Mouse (Mus musculus) cerebellum, adult 2 months (tissue): ENCODE results near the gene Lnpep. TPM values are rescaled to one million over a fixed set of nuclear protein-coding genes. Genes with fewer than 3 reads are reported as not detected.
"Not testable (repeated sequence)": the region's sequence is repeated elsewhere in the genome, so short reads cannot be mapped to it uniquely, and the experiment has no call there.

ENCODE experiments used
- DNase-seq, 2 experiments: peaks; one replicate each; pipeline ENCODE4 v3.0.0; 2021
- H3K27ac ChIP-seq: fragments of 200-500 bp; 2 replicates; pipeline ENCODE4 v1.5.1; 2012; ENCODE audit warnings: low read length, control low read depth, inconsistent platforms; ENCODE audit not compliant: insufficient read depth
- H3K27me3 ChIP-seq: fragments of 200-500 bp; 2 replicates; pipeline ENCODE4 v1.6.1; 2012; ENCODE audit warnings: inconsistent platforms, mild to moderate bottlenecking, low read length, moderate library complexity; ENCODE audit not compliant: control insufficient read depth, insufficient read depth
- H3K4me1 ChIP-seq: fragments of 200-500 bp; 2 replicates; pipeline ENCODE4 v1.6.1; 2011; ENCODE audit warnings: low read length; ENCODE audit not compliant: control insufficient read depth, insufficient read depth
- H3K4me3 ChIP-seq: fragments of 200-500 bp; replicated peaks from 2 replicates; pipeline ENCODE3; 2011; ENCODE audit warnings: mild to moderate bottlenecking, low read depth, low read length, control low read depth; ENCODE audit not compliant: insufficient read depth
- CTCF ChIP-seq: fragments of 200-500 bp; IDR thresholded peaks from 2 replicates; pipeline ENCODE4 v1.5.1; 2011; ENCODE audit warnings: low read depth, mild to moderate bottlenecking, control low read depth, low read length, moderate library complexity, borderline replicate concordance; ENCODE audit not compliant: insufficient read depth
- POLR2A ChIP-seq: fragments of 200-500 bp; IDR thresholded peaks from 2 replicates; pipeline ENCODE4 v1.6.1; 2011; ENCODE audit warnings: low read length, control low read depth, borderline replicate concordance; ENCODE audit not compliant: insufficient read depth
- WGBS: fragments of 180-500 bp; shearing (Covaris S2); methylation state at CpG from one replicate; pipeline ENCODE4 v1.1.7; 2018; 5-methylcytosine and 5-hydroxymethylcytosine counted together
- polyA plus RNA-seq: library from polyadenylated mRNA; depleted of rRNA; stranded (reverse); fragments of >200 nt; gene quantifications from 2 replicates; pipeline ENCODE4 v1.2.3, GENCODE M21; 2012; rRNA removed

The Lnpep gene
- polyA plus RNA-seq, 1 experiment = 30.6 TPM

DNA sequence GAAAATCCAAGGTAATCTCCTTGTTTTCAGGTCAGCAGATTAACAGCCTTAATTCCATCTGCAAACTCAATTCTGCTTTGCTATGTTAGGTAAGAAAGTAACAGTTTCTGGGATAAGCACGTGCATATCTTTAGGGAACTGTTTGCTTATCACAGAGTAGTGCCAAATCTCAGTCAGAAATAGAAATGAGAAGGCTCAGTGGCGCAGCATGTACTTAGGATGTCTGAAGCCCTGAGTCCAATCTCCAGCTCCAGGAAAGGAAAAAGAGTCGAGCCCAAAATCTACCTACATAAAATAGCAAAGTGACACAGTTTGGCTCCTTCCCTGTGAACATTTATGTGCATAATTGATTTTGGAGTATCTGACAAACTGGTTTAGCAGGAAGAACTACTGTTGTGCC is 125.6 kb downstream of the Lnpep start:
- 17% methylated on average over 3 of the region's 3 CpGs for WGBS
- DNase-seq = no peak

DNA sequence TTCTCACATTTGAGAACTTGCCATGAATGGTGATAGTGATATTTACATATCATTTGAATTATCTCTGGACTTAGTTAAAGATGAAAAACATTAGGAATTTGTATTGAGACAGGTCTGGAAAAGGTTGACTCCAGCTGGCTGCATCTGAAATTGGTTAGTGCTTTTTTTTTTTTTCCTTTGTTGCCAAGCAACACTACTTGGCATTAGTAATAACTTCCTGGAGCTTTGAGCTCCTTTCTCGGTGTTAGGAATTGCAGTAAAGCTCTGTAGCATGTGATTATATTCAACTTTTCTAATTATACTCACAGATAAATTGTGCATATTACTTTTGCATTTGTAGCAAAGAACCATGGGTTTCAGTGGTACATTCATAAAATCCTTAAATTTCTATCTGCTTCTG is 126.0 kb downstream of the Lnpep start:
- DNase-seq = no peak
- 5% methylated on average over 1 of the region's 1 CpGs for WGBS
- Histone ChIP-seq H3K4me3 (no peak overlapping the region), H3K27me3 (no peaks in the 10 kb centered on the region; the same call in 1 of the 2 replicates), H3K4me1 (no peaks in the 10 kb centered on the region), H3K27ac (no peak overlapping the region)
- no peak for TF ChIP-seq POLR2A
- TF ChIP-seq CTCF = no peak

More for the DNA sequence above, 125.6 kb downstream of the Lnpep start:
- H3K4me1 ChIP-seq = no peaks in the 10 kb centered on the region
- H3K4me3 ChIP-seq = no peak overlapping the region
- no peaks in the 10 kb centered on the region; the same call in 1 of the 2 replicates for H3K27me3 ChIP-seq
- no peak overlapping the region for H3K27ac ChIP-seq
- TF ChIP-seq POLR2A (no peak), CTCF (no peak)

- 87% methylated on average over 7 of the region's 7 CpGs for WGBS
- DNase-seq = no peak
- TF ChIP-seq CTCF = no peak
- no peak for TF ChIP-seq POLR2A
- H3K27ac ChIP-seq = no peak overlapping the region
- no peaks in the 10 kb centered on the region for H3K4me1 ChIP-seq
- H3K4me3 ChIP-seq = no peak overlapping the region
- no peaks in the 10 kb centered on the region; the same call in 1 of the 2 replicates for H3K27me3 ChIP-seq
Observed at GRCm38 (mm10) chr17:17496730-17497129, 128.1 kb downstream of the Lnpep start.

GRCm38 (mm10) chr17:17496234-17496633 is 128.6 kb downstream of the Lnpep start:
- not testable (repeated sequence) for DNase-seq, H3K4me3 ChIP-seq, H3K27me3 ChIP-seq, H3K27ac ChIP-seq, H3K4me1 ChIP-seq

DNA sequence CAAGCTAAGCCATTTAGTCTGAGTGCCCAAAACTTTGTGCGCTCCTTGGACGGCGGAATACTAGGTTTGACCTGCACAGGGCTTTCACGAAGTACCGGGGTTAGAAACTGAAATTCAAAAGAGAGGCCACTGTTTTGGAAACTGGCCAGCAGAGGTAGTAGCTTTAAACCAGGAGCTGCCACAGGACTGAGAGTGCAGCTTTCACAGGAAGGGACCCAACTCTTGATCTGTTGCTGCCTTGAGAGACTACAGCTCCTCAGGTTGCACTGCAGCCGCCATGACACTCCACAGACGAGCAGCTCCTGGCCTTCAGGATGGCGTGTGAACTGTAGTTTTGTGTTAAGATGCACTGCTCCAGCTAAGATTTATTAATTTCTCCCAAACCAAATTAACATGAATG is 132.7 kb downstream of the Lnpep start:
- no peak for DNase-seq
- Histone ChIP-seq H3K4me1 (no peaks in the 10 kb centered on the region), H3K27me3 (no peaks in the 10 kb centered on the region; the same call in 1 of the 2 replicates), H3K27ac (no peak overlapping the region), H3K4me3 (no peak overlapping the region)
- TF ChIP-seq CTCF (no peak), POLR2A (no peak)
- WGBS = 92% methylated on average over 8 of the region's 8 CpGs

DNA sequence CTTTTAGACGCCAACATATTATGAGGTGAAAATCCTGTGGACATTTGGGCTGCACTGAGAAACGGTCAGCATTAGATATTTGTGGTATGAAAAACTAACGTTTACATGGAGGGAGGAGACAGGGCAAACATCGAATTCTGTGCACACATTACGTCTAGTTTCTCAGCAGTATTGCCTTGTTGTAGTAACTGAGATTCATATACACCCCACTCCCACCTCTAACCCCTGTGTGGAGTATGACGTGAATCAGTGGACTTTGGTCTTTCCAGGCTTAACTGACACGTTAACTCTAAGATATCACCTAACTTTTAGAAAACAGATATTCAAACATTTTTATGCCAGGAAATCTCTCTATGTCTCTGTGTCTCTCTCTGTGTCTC is 133.2 kb downstream of the Lnpep start:
- TF ChIP-seq POLR2A = no peak
- Histone ChIP-seq H3K27ac (no peak overlapping the region), H3K27me3 (no peaks in the 10 kb centered on the region; the same call in 1 of the 2 replicates), H3K4me3 (no peak overlapping the region), H3K4me1 (no peaks in the 10 kb centered on the region)
- WGBS = 81% methylated on average over 7 of the region's 7 CpGs
- no peak for DNase-seq

DNA sequence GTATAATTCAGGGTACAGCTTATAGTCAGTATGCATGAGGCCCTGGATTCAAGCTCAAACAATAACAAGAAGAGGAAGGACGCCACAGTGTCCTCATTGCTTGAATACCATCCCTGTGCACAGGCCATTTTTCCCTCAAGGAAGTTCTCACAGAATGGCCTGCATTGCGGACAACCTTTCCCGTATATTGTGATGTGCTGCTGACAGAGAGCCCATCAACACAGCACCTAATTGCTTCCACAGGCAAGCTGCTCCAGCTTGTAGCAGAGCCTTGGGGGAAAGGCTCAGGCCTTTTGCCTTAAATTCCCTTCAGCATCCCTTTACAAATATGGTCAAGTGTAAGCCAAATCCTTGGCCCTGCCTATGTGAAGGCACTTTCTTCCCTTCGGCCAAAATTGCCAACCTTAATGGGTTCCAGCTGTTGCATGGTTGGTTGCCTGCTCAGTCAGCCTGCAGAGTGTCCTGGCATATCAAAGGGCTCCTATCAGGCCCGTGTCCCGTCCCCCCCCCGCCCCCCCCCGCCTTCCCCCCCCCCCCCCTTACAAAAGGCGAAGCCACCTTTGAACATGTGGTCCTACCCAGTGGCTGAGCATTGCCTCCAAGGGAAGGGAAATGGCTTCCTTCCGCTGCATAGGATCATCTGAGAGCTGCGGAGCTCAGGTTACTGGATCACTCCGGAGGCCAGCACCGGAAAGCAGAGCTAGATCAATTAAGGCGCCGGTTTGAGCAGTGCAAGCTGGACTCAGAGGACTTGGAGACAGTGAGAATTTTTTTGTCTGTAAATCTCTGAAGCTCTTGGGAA is 133.8 kb downstream of the Lnpep start:
- TF ChIP-seq POLR2A (no peak), CTCF (no peak)
- H3K27ac ChIP-seq = no peak overlapping the region
- no peak for DNase-seq
- no peak overlapping the region for H3K4me3 ChIP-seq
- H3K4me1 ChIP-seq = no peaks in the 10 kb centered on the region
- H3K27me3 ChIP-seq = no peaks in the 10 kb centered on the region; the same call in 1 of the 2 replicates
- 61% methylated on average over 12 of the region's 15 CpGs for WGBS

DNA sequence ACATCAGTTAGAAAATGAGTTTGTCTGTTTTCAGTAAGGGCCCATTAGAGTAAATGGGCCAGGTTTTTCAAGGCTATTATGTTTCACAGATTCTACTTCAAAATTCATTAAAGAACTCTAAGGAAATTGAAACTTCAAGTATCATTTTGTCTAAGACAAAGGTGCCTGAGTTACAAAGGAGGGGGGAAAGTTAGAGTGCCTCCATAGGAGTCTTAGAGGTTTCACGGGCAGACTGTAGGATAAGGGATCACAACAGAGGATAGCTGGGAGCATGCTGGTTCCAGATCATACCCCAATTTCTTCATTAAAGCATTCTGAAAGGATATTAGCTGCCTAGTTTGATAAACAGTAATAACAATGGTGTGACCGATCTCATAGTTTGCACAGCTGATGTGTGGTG is 139.1 kb downstream of the Lnpep start:
- 79% methylated on average over 2 of the region's 2 CpGs for WGBS
- H3K27ac ChIP-seq = no peak overlapping the region
- no peaks in the 10 kb centered on the region for H3K27me3 ChIP-seq
- H3K4me1 ChIP-seq = no peaks in the 10 kb centered on the region
- no peak for TF ChIP-seq CTCF
- TF ChIP-seq POLR2A = no peak
- no peak overlapping the region for H3K4me3 ChIP-seq
- no peak for DNase-seq

Other genes with a start within 250 kb of the Lnpep start
- 8.4 and 9.6 TPM in 2 replicates for gene Lix1, start 222.4 kb downstream of the Lnpep start, polyA plus RNA-seq
- 0.03 TPM in 1 of 2 replicates, not detected in the other for gene Vmn2r90, start 78.7 kb upstream of the Lnpep start, polyA plus RNA-seq
- gene Spaca6, start 202.1 kb upstream of the Lnpep start, polyA plus RNA-seq = 132 and 138 TPM in 2 replicates
- gene Has1, start 230.2 kb upstream of the Lnpep start, polyA plus RNA-seq = 0.78 and 0.93 TPM in 2 replicates